Mouse (Mus musculus) CH12.LX (cell line): ENCODE data around the gene Rpl6. TPM values are rescaled to one million over a fixed set of nuclear protein-coding genes. Genes with fewer than 3 reads are reported as not detected.

Experiments used
- DNase-seq: peaks from one replicate; pipeline ENCODE4 v3.0.0-alpha.2; 2013; ENCODE audit errors: extremely low read depth
- H3K27ac ChIP-seq: 2 replicates; pipeline ENCODE4 v1.5.1; 2012; ENCODE audit warnings: low read depth, mild to moderate bottlenecking, control low read depth, moderate library complexity; ENCODE audit not compliant: insufficient read depth
- H3K27me3 ChIP-seq: replicated peaks from 2 replicates; pipeline ENCODE3; 2012; ENCODE audit warnings: inconsistent platforms
- H3K36me3 ChIP-seq, 2 experiments: replicated peaks in 1 of 2; 2 replicates each; pipeline versions ENCODE3 to v1.6.1; 2012; ENCODE audit warnings: inconsistent platforms in 1 of 2, low read length in 1 of 2, mild to moderate bottlenecking in 1 of 2, mixed read lengths in 1 of 2, moderate library complexity in 1 of 2; ENCODE audit not compliant: control insufficient read depth in 1 of 2, insufficient read depth in 1 of 2
- H3K4me1 ChIP-seq, 2 experiments: 2 replicates each; pipeline ENCODE4 v1.6.1; 2012; ENCODE audit warnings: inconsistent platforms in 1 of 2, moderate library complexity in 1 of 2; ENCODE audit not compliant: insufficient read depth in 2 of 2, control insufficient read depth in 1 of 2
- H3K4me2 ChIP-seq: 2 replicates; pipeline ENCODE4 v1.6.1; 2012; ENCODE audit warnings: low read depth, mild to moderate bottlenecking, control low read depth; ENCODE audit not compliant: poor library complexity, insufficient read depth, severe bottlenecking
- H3K4me3 ChIP-seq, 3 experiments: fragments of 150-350 bp in 1 of 3; sonication (generic) in 1 of 3; replicated peaks in 1 of 3; 2 replicates each; pipeline versions ENCODE3 to v1.5.1; 2011 to 2012; ENCODE audit warnings: low read depth in 2 of 3, low read length in 2 of 3, mild to moderate bottlenecking in 2 of 3, moderate library complexity in 2 of 3, control low read depth in 1 of 3, improper control_type of control experiment in 1 of 3, inconsistent platforms in 1 of 3, mixed read lengths in 1 of 3; ENCODE audit not compliant: poor library complexity in 1 of 3
- H3K79me2 ChIP-seq: replicated peaks from 2 replicates; pipeline ENCODE4 v1.6.1; 2012; ENCODE audit warnings: mild to moderate bottlenecking, moderate library complexity; ENCODE audit not compliant: control insufficient read depth, poor library complexity, insufficient read depth, severe bottlenecking; ENCODE audit errors: extremely low read depth
- H3K9ac ChIP-seq: 2 replicates; pipeline ENCODE4 v1.6.1; 2012; ENCODE audit warnings: low read depth, mild to moderate bottlenecking, control low read depth, moderate library complexity; ENCODE audit not compliant: insufficient read depth
- H3K9me3 ChIP-seq: replicated peaks from 2 replicates; pipeline ENCODE3; 2012; ENCODE audit warnings: low read length, inconsistent platforms, mixed read lengths
- CHD2 ChIP-seq: IDR thresholded peaks from 2 replicates; pipeline ENCODE4 v1.6.1; 2011; ENCODE audit warnings: low read length, improper control_type of control experiment
- CTCF ChIP-seq, 2 experiments: IDR thresholded peaks in 1 of 2; conservative IDR thresholded peaks in 1 of 2; 2 replicates each; pipeline ENCODE4 v1.5.1; 2011 to 2012; ENCODE audit warnings: low read depth in 2 of 2, low read length in 2 of 2, improper control_type of control experiment in 1 of 2, inconsistent platforms in 1 of 2, mild to moderate bottlenecking in 1 of 2, moderate library complexity in 1 of 2
- E2F4 ChIP-seq: IDR thresholded peaks from 2 replicates; pipeline ENCODE4 v1.6.1; 2011; ENCODE audit warnings: low read depth, low read length, improper control_type of control experiment; ENCODE audit not compliant: insufficient replicate concordance
- ELF1 ChIP-seq: IDR thresholded peaks from 2 replicates; pipeline ENCODE4 v1.6.1; 2014; ENCODE audit warnings: low read depth, mild to moderate bottlenecking, inconsistent platforms, low read length, improper control_type of control experiment
- EP300 ChIP-seq: IDR thresholded peaks from 2 replicates; pipeline ENCODE4 v1.6.1; 2011; ENCODE audit warnings: low read length, improper control_type of control experiment
- ETS1 ChIP-seq: conservative IDR thresholded peaks from 2 replicates; pipeline ENCODE4 v1.6.1; 2012; ENCODE audit warnings: low read depth, mild to moderate bottlenecking, inconsistent platforms, low read length, improper control_type of control experiment, moderate library complexity
- GABPA ChIP-seq: IDR thresholded peaks from 2 replicates; pipeline ENCODE4 v1.6.1; 2012; ENCODE audit warnings: low read depth, low read length, improper control_type of control experiment, inconsistent platforms; ENCODE audit not compliant: insufficient replicate concordance
- HCFC1 ChIP-seq: IDR thresholded peaks from 2 replicates; pipeline ENCODE4 v1.6.1; 2012; ENCODE audit warnings: low read depth, mild to moderate bottlenecking, inconsistent platforms, low read length, improper control_type of control experiment
- JUN ChIP-seq: IDR thresholded peaks from 2 replicates; pipeline ENCODE4 v1.6.1; 2011; ENCODE audit warnings: low read depth, mild to moderate bottlenecking, low read length, improper control_type of control experiment, moderate library complexity; ENCODE audit not compliant: insufficient read depth
- KAT2A ChIP-seq: IDR thresholded peaks from 2 replicates; pipeline ENCODE4 v1.6.1; 2012; ENCODE audit warnings: low read length, improper control_type of control experiment, inconsistent platforms; ENCODE audit not compliant: insufficient replicate concordance
- MAFK ChIP-seq: IDR thresholded peaks from 2 replicates; pipeline ENCODE4 v1.6.1; 2011; ENCODE audit warnings: low read length, improper control_type of control experiment; ENCODE audit not compliant: insufficient replicate concordance
- MAX ChIP-seq: IDR thresholded peaks from 2 replicates; pipeline ENCODE4 v1.6.1; 2011; ENCODE audit warnings: low read length, improper control_type of control experiment
- MAZ ChIP-seq: IDR thresholded peaks from 2 replicates; pipeline ENCODE4 v1.6.1; 2012; ENCODE audit warnings: low read depth, mild to moderate bottlenecking, inconsistent platforms, low read length, improper control_type of control experiment, moderate library complexity
- MYC ChIP-seq: IDR thresholded peaks from 2 replicates; pipeline ENCODE4 v1.6.1; 2011; ENCODE audit warnings: low read depth, mild to moderate bottlenecking, improper control_type of control experiment, low read length
- NELFE ChIP-seq: IDR thresholded peaks from 2 replicates; pipeline ENCODE4 v1.6.1; 2011; ENCODE audit warnings: low read depth, low read length, improper control_type of control experiment
- POLR2A ChIP-seq: IDR thresholded peaks from 2 replicates; pipeline ENCODE4 v1.6.1; 2011; ENCODE audit warnings: low read depth, mild to moderate bottlenecking, improper control_type of control experiment, low read length
- POLR2AphosphoS2 ChIP-seq: IDR thresholded peaks from 2 replicates; pipeline ENCODE4 v1.6.1; 2011; ENCODE audit warnings: low read depth, low read length, improper control_type of control experiment
- RCOR1 ChIP-seq: conservative IDR thresholded peaks from 2 replicates; pipeline ENCODE4 v1.6.1; 2012; ENCODE audit warnings: low read depth, mild to moderate bottlenecking, inconsistent platforms, low read length, improper control_type of control experiment
- SMC3 ChIP-seq: IDR thresholded peaks from 2 replicates; pipeline ENCODE4 v1.6.1; 2011; ENCODE audit warnings: low read depth, low read length, improper control_type of control experiment
- TCF12 ChIP-seq: IDR thresholded peaks from 2 replicates; pipeline ENCODE4 v1.6.1; 2014; ENCODE audit warnings: low read depth, mild to moderate bottlenecking, inconsistent platforms, low read length, improper control_type of control experiment
- UBTF ChIP-seq: IDR thresholded peaks from 2 replicates; pipeline ENCODE4 v1.6.1; 2012; ENCODE audit warnings: low read depth, mild to moderate bottlenecking, inconsistent platforms, low read length, improper control_type of control experiment, moderate library complexity
- USF2 ChIP-seq: conservative IDR thresholded peaks from 2 replicates; pipeline ENCODE4 v1.6.1; 2011; ENCODE audit warnings: low read depth, low read length, improper control_type of control experiment
- ZC3H11A ChIP-seq: IDR thresholded peaks from 2 replicates; pipeline ENCODE4 v1.6.1; 2012; ENCODE audit warnings: low read depth, mild to moderate bottlenecking, inconsistent platforms, low read length, improper control_type of control experiment
- ZKSCAN1 ChIP-seq: IDR thresholded peaks from 2 replicates; pipeline ENCODE4 v1.6.1; 2012; ENCODE audit warnings: low read depth, inconsistent platforms, low read length, improper control_type of control experiment, borderline replicate concordance
- ZMIZ1 ChIP-seq: IDR thresholded peaks from 2 replicates; pipeline ENCODE4 v1.6.1; 2012; ENCODE audit warnings: low read depth, mild to moderate bottlenecking, inconsistent platforms, low read length, improper control_type of control experiment
- dilution Hi-C: fragments of 300-500 bp; cut with MboI; formaldehyde crosslinking; loops from 2 replicates; pipeline ENCODE4 v1.14.3; 2020; ENCODE audit warnings: low sequenced_read_pairs; ENCODE audit not compliant: extremely low pct_unique_long_range_greater_than_20kb, extremely low pct_ligation_motif_present
- in situ Hi-C: fragments of 300-500 bp; cut with MboI; formaldehyde crosslinking; loops from 3 replicates; pipeline ENCODE4 v1.14.3; 2019; ENCODE audit warnings: low sequenced_read_pairs, low pct_ligation_motif_present, low pct_unique_long_range_greater_than_20kb, mixed read lengths
- polyA plus RNA-seq: library from polyadenylated mRNA; unstranded; fragments of >175 nt; gene quantifications from 2 replicates; pipeline ENCODE4 v1.2.1, GENCODE M21; 2012; ENCODE audit warnings: low read depth; ENCODE audit not compliant: insufficient read length
- total RNA-seq, 2 experiments: library from RNA; depleted of rRNA; stranded (reverse); fragments of 300-350 nt in 1 of 2; fragments of >200 nt in 1 of 2; gene quantifications; 2 replicates each; pipeline ENCODE4 v1.2.3; 2012 to 2014

Gene Rpl6
- total and polyA plus RNA-seq, 3 experiments: 2,433 to 2,694 (median 2,607) TPM

DNA sequence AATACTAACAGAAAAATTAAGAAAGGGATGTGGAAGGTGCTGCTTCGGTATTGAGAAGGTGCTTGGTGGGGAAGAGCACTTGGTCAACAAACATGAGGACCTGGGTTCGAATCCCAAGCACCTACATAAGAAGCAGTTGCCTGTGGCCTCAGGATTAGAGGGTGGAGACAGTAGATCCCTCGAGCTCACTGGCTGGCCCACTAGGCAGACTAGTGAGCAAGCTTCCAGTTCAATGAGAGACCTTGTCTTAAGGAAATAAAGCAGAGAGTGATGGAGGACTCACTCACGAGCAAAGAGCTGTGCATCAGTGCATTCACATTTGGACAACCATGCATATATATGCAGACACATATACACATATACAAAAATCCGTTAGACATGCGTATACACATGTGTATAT lies 7.8 kb downstream of the Rpl6 start:
- TF ChIP-seq SMC3 (no peak), MAZ (no peak)
- dilution Hi-C loops (no loop called here), in situ Hi-C loops (no loop called here)
- H3K4me3 ChIP-seq: no peak overlapping the region
- H3K27me3 ChIP-seq: no peaks in the 10 kb centered on the region
- H3K9me3 ChIP-seq: peaks cover 6% of the 10 kb centered on the region
- H3K4me1 ChIP-seq: peaks cover 2 to 26% of the 10 kb centered on the region in 2 experiments
- peaks cover 20% of the 10 kb centered on the region for H3K79me2 ChIP-seq
- peaks cover 53 to 68% of the 10 kb centered on the region in 2 experiments for H3K36me3 ChIP-seq
- no peak overlapping the region for H3K4me2 ChIP-seq
- H3K27ac ChIP-seq: no peak overlapping the region
- no peak overlapping the region for H3K9ac ChIP-seq
- no peak for DNase-seq

DNA sequence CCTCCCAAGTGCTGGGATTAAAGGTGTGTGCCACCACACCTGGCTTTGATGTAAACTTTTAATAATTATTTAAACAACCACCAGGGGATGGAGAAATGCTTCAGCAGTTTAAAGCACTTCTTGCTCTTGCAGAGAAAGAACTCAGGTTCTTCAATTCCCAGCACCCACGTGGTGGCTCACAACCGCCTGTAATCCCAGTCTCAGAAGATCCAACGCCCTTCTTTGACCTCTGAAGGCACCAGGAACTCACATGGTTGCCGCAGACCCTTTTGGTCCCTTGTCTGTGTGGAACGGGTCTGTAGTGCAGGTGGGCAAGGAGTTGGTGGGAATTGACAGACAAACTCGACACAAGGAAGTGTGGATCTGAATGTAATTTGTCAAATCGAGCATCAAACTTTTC lies 10.4 kb downstream of the Rpl6 start:
- dilution Hi-C loops (no loop called here), in situ Hi-C loops (no loop called here)
- Histone ChIP-seq H3K9ac (no peak overlapping the region), H3K4me1 (peaks cover 0 to 14% of the 10 kb centered on the region in 2 experiments; a peak in 2 of 4 replicates), H3K9me3 (peaks cover 6% of the 10 kb centered on the region), H3K4me2 (no peak overlapping the region), H3K27me3 (no peaks in the 10 kb centered on the region), H3K27ac (no peak overlapping the region), H3K79me2 (no peaks in the 10 kb centered on the region), H3K36me3 (peaks cover 27 to 42% of the 10 kb centered on the region in 2 experiments), H3K4me3 (no peak overlapping the region)
- DNase-seq: no peak
- TF ChIP-seq UBTF: no peak

DNA sequence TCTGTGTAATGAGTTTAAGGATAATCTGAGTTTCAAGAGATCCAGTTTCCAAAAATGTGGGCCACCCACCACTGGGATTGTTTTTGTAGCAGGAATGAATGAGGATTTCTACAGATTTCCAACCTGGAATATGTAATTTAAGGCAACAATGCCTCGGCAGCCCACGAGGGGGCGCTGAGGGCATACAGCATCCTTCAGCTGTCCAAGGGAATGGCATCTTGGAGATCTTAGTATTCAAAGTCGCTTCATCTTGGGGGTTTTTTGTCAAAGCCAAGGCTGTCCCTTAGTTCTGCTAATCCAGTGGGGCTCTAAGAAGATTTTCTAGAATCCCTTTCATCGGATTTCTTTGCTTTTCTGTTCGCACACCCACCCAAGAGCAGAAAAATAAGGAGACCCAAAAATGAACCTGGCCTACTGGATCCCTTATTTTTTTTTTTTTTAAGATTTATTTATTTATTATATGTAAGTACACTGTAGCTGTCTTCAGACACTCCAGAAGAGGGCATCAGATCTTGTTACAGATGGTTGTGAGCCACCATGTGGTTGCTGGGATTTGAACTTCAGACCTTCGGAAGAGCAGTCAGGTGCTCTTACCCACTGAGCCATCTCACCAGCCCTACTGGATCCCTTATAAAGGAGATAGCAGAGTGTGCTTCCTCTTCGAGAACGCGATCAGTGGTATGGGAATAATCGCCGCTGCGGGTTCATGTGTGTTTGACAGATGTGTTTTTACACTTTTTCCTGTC lies 11.3 kb downstream of the Rpl6 start:
- Histone ChIP-seq H3K79me2 (no peaks in the 10 kb centered on the region), H3K4me1 (peaks cover 0 to 15% of the 10 kb centered on the region in 2 experiments; a peak in 2 of 4 replicates), H3K9me3 (peaks cover 6% of the 10 kb centered on the region), H3K27me3 (no peaks in the 10 kb centered on the region), H3K27ac (no peak overlapping the region), H3K36me3 (peaks cover 21 to 35% of the 10 kb centered on the region in 2 experiments), H3K9ac (no peak overlapping the region), H3K4me3 (no peak overlapping the region), H3K4me2 (no peak overlapping the region)
- in situ Hi-C loops: no loop called here
- peak; percentile 65 for DNase-seq
- dilution Hi-C loops: no loop called here
- TF ChIP-seq USF2 (no peak), NELFE (0 out of 2 replicates have a peak, but pooled peaks have one; percentile 15), MAFK (no peak), ETS1 (no peak), CHD2 (no peak), MAX (no peak), POLR2A (no peak), E2F4 (no peak), ELF1 (no peak), ZMIZ1 (no peak), TCF12 (no peak), JUN (no peak), POLR2AphosphoS2 (no peak), HCFC1 (no peak), CTCF (conservative IDR thresholded peaks at IDR 0.05 in 1 of 2, IDR thresholded peaks at IDR 0.05 in 1 of 2; ENCODE audit: low read depth in 2 of 2, low read length in 2 of 2) (peak; percentile 91 to 93), EP300 (no peak), SMC3 (peak; percentile 90), MAZ (no peak), GABPA (no peak), ZC3H11A (peak; percentile 69), KAT2A (no peak), MYC (no peak), ZKSCAN1 (no peak), RCOR1 (no peak)
